Mouse (Mus musculus): ENCODE results near the gene Sgms1.

DNA sequence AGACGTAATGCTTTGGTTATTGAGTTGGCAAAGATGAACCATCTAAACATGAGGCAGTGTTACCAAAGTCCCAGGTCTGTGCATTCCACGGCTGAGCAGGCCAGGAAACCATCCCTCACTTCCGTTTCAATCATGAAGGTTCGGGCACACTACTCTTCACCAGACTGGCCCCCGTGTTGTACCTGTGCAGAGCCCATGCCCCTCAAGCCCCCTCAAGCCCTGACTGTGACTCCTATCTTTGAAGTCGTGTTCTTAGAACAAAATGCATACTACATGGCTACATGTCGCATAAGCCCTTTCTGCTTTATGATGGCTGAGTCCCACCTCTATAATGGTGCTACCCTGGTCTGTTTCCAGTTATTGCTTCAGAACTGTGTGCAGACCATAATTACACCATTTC lies 217.5 kb downstream of the Sgms1 start:
- TF ChIP-seq CTCF (IDR thresholded peaks at IDR 0.05) (no peak), POLR2A (IDR thresholded peaks at IDR 0.05; ENCODE audit: insufficient read depth, low read depth, low read length) (no peak)

Measured in heart, adult 2 months (tissue).